Comparison of ENCODE assay signal across 18 mouse cellular contexts in genomic region chr5:18717425-18717824, GRCm38 (mm10).
"Had no signal": no experiment of that assay in that cellular context is flagged by ENCODE, and none has a peak within 500 bp of the region (broad histone marks: within the 10 kb centered on the region; RNA-seq: fewer than 3 reads in every experiment).

No protein-coding gene starts in this region.

- H3K27me3 ChIP-seq: midbrain, embryonic 12.5 days; midbrain, embryonic 15.5 days; neural tube, embryonic 13.5 days; neural tube, embryonic 15.5 days had no signal

- H3K36me3 ChIP-seq: midbrain, embryonic 10.5 days; midbrain, embryonic 12.5 days; midbrain, embryonic 15.5 days; neural tube, embryonic 13.5 days; neural tube, embryonic 15.5 days had no signal

- H3K9ac ChIP-seq: liver, embryonic 14.5 days; lung, embryonic 14.5 days; midbrain, embryonic 12.5 days; midbrain, embryonic 15.5 days; neural tube, embryonic 13.5 days; neural tube, embryonic 15.5 days had no signal

- H3K4me3 ChIP-seq: midbrain, embryonic 10.5 days; midbrain, embryonic 12.5 days; midbrain, embryonic 15.5 days; myocyte; neural tube, embryonic 13.5 days; neural tube, embryonic 15.5 days had no signal

- ATAC-seq: midbrain, embryonic 15.5 days had no signal

- H3K9me3 ChIP-seq: midbrain, embryonic 10.5 days; midbrain, embryonic 12.5 days; midbrain, embryonic 15.5 days; neural tube, embryonic 13.5 days; neural tube, embryonic 15.5 days had no signal

- H3K4me2 ChIP-seq: lung, embryonic 14.5 days; midbrain, embryonic 12.5 days; midbrain, embryonic 15.5 days; neural tube, embryonic 13.5 days; neural tube, embryonic 15.5 days had no signal

- H3K27ac ChIP-seq: liver, embryonic 14.5 days; midbrain, embryonic 10.5 days; midbrain, embryonic 12.5 days; midbrain, embryonic 15.5 days; neural tube, embryonic 13.5 days; neural tube, embryonic 15.5 days had no signal

- DNase-seq: lung, adult 18-20 months; lung, embryonic 14.5 days; lung, postnatal 10 days; lung, postnatal 4 days; retina, postnatal 1 day; right cerebral cortex, adult 18-20 months; right cerebral cortex, postnatal 25 days; right cerebral cortex, postnatal 4 days; spleen, adult 18-20 months; thymus, postnatal 14 days; thymus, postnatal 36 days had no signal

- H3K4me1 ChIP-seq: midbrain, embryonic 10.5 days; midbrain, embryonic 12.5 days; midbrain, embryonic 15.5 days; neural tube, embryonic 13.5 days; neural tube, embryonic 15.5 days had no signal
